Mouse (Mus musculus): Measurements from ENCODE around the gene Kitl. TPM values are rescaled to one million over a fixed set of nuclear protein-coding genes. Genes with fewer than 3 reads are reported as not detected.

The Kitl gene
- 21.0 and 23.0 TPM in 2 replicates for polyA plus RNA-seq (2012; rRNA removed)

DNA sequence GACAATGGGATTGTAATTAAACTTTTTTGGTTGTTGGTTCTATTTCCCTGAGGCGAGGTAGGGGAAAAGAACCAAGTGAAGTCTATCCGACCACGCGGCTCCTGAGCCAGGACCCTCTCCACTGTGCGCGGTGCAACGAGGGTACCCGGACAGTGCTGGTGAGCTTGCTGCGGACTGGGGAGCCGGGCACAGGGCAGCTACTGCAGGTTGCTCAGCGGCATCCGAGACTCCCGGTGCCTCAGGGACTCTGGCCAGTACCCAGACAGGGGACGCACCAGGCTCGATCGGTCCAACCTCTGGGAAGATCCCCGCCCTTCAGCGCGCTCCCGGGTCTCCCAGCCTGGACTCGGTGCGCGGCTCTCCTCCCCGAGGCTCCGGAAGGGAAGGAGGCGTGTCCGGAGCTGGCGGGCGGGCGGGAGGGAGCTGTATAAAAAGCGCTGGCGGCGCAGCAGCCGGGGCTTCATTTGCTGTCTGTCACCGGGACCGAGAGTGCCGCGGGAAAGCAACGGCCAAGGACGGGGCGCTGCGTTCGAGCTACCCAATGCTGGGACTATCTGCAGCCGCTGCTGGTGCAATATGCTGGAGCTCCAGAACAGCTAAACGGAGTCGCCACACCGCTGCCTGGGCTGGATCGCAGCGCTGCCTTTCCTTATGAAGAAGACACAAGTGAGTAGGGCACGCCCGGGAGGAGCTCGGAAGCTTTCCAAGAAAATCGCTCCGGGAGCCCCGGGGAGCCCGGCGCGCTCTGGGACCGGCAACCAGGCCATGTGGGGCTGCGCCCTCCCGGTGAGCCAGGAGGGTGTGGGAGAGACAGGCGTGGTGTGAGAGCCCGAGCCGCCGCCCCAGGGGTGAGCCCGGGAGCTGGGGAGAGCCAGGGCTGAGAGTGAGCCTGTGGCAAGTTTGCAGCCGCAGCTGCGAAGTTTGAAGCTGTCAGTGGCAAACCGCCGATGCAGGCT is at the start of gene Kitl:
Gene Kitl, plus strand, starts transcription at position 261 of the 956 bp plus-strand sequence.
- DNase-seq (ENCODE audit: extremely low spot score in 1 of 2, low spot score in 1 of 2), result peak; percentile 31 to 56

DNA sequence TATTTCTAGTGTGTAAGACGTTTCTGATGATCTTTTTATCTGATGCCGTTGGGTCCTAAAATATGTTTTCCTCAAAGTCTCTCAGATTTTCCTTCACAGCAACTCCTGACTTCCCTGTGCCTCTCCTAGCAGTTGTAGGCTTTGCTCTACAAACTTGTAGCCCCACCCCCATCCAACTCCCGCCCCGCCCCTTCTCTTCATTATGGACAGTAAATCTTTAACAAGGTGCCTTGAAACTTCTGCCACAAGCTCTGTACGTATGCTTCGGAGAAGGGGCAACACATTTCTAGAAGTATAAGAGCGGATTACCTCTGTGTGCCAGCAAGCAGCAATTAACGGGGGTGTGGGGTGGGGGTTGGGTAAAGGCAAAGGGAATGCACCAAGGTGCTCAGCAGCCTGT is 42.6 kb upstream of the Kitl start:
- no peak for DNase-seq (ENCODE audit: extremely low spot score in 1 of 2, low spot score in 1 of 2)

DNA sequence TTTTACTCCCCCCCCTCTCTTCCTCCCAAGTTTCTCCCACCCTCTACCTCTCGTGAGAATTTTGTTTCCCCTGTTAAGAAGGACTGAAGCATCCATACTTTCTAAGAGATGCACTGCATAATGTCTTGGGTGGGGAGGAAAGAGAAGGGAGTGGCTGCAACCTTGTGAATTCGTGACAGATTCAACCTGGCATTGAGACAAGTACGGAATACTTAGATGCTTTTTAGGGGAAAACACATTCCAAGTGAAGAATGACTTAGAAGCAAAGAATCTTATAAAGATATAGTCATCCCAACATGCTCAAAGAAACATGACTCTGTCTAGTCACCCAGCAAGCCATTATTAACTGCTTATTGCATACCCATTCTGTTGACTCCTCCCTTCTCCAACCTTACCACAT is 35.3 kb upstream of the Kitl start:
- no peak for DNase-seq (ENCODE audit: extremely low spot score in 1 of 2, low spot score in 1 of 2)

DNA sequence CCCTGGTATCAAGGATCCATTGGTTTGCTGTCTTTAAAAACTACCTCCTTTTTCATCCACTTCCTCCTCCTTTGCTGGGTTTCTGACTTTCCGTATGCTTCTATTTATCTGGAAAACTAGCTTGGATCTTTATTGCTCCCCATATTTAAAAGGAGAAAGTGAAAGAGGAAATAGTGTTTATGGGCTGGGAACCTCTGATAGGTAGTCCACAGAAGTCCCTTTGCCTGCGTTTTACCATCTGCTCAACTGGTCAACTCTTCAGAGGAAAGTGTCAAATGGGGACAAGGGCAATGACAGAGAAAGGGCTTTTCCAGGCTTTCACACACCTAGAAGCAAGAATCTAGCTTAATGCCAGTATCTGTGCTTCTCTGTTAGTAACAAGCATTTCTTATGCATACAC is 34.5 kb upstream of the Kitl start:
- no peak for DNase-seq (ENCODE audit: extremely low spot score in 1 of 2, low spot score in 1 of 2)

DNA sequence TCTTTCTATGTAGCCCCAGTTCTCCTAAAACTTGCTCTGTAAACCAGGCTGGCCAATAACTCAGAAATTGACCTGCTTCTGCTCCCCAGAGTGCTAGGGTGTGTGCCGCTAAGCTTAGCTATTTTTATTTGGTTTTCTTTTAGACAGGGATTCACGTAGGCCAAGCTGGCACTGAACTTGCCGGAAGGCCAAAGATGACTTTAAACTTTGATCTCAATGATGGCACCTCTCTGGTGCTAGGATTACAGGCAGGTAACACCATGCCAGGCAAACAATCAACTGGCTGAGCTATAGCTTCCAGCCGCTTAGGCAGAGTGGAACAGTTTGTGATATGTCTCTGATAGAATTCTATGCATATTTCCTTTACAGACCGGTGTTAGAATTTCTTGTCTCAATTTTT is 33.5 kb upstream of the Kitl start:
- no peak for DNase-seq (ENCODE audit: extremely low spot score in 1 of 2, low spot score in 1 of 2)

DNA sequence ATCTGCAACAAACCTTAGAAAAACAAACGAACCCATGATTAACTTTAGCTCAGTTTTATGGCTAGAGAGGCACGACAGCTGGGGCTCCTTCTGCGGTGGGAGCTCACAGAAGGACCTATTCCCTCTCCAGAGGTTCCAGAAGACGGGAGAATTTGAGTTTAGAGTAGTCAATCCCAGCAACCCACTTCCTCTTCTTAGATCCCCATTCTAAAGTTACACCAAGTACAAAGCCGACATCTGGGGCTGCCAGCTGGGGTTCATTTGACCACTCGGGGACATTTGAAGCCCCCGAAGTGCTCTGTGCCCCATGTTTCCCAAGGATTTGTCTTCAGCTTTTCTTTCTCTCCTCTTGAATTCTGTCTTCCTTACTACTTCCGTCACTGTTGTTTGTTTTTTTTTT is 28.7 kb upstream of the Kitl start:
- DNase-seq (ENCODE audit: extremely low spot score in 1 of 2, low spot score in 1 of 2), result no peak

DNA sequence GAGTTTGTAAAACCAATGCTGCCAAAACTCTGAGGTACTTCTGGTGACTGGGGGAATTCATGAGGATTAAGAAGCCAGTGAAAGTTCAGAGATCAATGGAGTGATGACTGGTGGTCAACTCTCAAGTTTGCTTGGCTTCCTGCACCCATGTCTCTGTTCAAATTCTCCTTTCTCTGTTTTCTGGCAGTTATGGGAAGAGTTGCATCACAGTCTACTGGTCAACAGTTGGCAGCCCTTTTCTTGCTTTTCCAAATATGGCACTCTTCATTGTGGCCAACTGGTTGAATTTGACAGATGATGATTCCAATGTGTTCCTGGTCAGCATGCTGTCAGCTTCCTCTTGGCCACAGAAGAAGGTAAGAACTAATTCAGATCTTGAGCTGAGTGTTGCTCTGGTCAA is 25.7 kb upstream of the Kitl start:
- DNase-seq (ENCODE audit: extremely low spot score in 1 of 2, low spot score in 1 of 2), result no peak

DNA sequence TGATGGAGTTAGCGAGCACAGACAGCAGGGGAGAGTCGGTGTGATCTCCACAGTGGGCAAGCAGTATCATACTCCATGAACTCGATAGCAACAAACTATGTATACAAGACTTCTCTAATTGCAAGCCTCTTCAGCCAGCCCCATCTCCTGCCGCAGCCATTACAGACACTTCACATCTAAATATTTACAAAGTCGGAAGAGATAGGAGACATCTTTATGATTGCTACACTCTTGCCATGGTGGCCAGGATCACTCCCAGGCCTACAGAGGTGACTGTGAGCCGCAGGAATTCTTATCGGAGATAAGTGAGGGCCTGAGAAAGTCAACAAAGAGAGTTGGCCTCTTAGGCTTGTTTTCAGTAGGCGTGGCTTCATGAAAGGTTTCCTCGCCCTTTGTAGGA is 23.3 kb upstream of the Kitl start:
- no peak for DNase-seq (ENCODE audit: extremely low spot score in 1 of 2, low spot score in 1 of 2)

DNA sequence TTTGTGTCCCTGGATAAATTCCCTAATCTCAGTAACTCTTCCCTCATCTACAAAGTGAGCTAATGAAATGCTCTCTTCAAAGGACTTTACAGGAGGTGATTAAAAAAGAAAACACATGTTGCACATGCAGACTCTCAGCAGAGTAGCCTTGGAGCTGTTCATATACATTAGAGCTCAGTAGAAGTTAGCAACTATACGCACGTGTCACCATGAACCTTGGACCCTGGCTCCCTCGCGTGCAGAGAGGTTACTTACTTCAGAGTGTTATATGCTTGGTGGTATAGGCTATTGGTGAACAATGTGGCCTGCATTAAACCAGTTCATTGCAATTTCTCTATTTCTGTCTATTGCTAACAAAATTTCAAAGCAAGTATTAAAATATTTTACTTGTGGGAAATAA is 14.0 kb upstream of the Kitl start:
- DNase-seq (ENCODE audit: extremely low spot score in 1 of 2, low spot score in 1 of 2), result no peak

DNA sequence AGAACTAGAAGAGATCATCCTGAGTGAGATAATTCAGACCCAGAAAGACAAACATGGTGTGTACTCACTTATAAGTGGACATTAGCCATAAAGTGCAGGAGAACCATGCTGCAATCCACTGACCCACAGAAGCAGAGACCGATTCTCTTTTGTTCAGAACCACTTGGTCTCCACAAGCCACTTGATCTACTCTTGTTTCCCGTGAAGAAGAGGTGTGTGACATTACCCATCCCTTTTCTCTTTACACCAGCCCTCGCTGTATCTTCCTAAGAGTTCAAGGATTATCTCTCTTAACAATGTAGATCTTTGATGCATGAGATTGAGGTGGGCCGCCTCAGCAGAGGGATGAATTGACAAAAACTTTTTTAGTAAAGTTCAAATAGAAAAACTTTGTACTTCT is 11.6 kb upstream of the Kitl start:
- DNase-seq (ENCODE audit: extremely low spot score in 1 of 2, low spot score in 1 of 2), result no peak

DNA sequence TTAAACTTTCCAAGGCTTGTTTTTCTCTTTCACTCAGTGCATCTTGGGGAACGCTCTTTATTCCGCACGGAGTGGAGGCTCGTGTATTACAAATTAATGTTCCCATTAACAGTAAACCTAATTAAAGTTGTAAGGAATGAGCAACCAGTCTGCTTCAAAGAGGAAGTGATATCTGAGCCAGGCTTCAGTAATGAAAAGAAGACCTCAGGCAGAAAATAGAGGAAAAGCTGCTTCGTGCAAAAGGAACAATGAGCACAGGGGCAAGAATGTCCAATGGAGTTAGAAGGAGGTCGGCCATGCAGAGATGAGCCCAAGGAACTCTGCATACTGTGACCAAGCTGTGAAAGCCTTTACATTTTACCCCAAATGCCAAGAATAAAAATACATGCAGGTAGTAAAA is 5.7 kb upstream of the Kitl start:
- DNase-seq (ENCODE audit: extremely low spot score in 1 of 2, low spot score in 1 of 2), result no peak

DNA sequence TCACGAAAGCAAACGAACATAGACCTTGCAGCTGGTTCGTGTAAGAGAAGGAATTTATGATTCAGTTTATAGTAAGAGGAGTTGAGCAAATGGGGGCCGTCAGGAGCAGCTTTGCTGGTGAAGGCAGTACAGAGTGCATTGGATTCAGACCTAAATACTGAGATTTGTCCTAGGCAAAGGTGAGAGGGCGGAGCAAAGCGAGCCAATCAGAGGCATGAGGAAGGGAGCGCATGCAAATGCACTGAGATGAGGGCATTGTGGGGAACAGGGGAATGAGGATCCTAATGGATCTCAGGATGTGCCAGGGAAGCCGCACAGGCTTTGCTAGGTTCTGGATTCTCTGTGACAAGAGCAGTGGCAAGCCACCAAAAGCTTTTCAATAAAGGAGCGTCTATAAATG is 5.1 kb upstream of the Kitl start:
- no peak for DNase-seq (ENCODE audit: extremely low spot score in 1 of 2, low spot score in 1 of 2)

DNA sequence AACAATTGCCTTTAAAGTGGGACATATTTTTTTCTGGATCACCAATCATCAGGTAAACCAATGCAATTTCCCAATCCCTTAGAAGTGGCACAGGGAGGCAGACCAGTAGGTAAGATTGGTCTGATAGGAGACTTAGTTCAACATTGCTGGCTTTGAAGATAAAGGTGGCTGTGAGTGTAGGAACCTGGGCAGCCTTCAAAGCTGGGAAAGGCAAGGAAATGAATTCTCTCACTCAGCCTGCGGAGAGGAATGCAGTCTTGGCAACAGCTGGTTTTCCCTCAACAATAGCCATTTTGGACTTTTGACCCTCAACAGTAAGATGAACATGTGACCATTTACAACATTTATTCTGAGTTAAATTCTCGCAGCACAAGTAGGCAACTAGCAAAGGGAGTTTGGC is 1.3 kb upstream of the Kitl start:
- no peak for DNase-seq (ENCODE audit: extremely low spot score in 1 of 2, low spot score in 1 of 2)

DNA sequence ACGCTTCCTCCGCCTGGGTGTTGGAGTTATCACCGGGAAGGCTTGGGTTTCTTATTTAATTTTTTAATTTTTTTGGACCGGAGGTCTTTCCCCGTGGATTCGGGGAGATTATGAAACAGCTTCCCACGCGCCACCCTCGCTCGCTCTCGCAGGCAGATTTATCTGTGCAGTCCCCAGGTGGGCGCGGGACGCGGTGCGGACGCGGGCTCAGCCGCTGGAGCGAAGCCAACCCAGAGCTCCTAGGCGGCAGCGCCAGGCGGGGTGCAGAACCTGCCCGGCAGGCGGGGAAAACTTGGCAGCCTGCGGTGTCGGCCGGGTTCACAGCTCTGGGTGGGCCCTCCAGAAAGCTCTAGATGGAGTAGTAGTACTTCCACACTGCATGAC is 888 bp downstream of the Kitl start:
- DNase-seq (ENCODE audit: extremely low spot score in 1 of 2, low spot score in 1 of 2), result peak; percentile 63 to 88

DNA sequence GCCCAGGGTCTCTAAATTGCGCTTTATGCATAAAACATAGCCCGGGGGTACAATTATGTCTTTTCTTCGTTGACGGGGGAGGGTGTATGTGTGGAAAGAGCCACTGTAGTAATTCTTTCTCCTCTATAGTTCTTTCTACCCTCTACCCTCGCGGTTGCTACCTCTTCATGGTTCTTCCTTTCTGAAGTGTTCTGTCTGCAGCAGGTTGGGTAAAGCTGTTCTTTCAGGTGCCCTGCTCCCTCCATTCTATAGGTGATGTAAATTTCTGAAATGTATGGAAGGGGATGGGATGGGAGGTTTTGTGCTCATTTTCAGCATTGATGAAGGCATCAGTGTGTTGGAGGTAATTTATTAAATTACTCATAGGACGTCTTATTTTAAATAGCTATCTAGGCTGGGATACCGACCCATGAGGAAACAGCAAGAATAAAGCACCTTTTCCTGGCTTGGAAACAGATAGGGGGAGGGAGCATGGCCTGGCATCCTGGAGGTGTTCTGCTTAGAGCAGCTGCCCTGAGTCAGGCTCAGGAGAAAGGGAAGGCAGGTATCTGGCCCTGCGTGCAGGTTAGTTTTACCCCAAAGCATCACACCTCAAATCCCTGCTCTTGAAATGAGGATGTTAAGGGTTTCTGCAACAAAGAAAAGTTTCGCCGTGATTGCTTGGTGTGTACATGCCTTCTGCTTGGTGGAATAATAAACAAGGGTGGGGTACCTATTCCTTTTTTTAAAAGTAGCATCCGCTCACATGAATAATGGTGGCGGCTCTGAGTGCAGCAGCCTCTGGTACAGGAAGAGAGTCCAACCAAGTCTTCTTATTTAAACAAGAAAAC is 1.7 kb downstream of the Kitl start:
- no peak for DNase-seq (ENCODE audit: extremely low spot score in 1 of 2, low spot score in 1 of 2)

DNA sequence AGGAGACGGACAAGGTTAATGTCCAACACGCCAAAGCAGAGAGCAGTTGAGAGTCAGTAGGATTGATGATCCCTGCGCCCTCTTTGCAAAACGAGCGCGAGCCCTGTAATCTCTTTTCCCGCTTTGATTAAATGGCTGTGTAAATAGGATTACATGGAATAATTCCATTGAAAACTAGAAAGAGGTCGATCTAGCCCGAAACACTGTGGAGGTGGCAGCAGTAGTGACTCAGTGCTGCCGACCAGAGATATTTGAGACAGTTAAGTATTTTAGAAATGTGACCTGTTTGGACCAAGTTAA is 2.3 kb downstream of the Kitl start:
- DNase-seq (ENCODE audit: extremely low spot score in 1 of 2, low spot score in 1 of 2), result no peak

DNA sequence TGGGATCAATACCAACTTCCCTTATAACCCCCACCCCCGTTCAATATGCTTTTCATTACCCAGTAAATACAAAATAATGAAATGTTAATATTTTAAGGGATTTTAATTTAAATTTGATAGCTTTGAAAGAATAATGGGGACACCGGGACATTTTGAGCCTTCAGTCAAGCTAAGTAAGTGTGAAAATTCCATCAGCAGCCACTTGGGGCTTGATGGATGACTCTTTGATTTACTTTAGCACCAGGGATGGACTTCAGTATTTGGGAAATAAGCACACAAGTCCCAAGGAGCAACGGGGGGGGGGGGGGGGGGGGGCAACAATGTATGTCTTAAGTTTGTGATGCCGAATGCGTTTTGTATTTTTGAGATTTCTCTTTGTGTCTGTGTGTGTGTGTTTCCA is 3.1 kb downstream of the Kitl start:
- no peak for DNase-seq (ENCODE audit: extremely low spot score in 1 of 2, low spot score in 1 of 2)

DNA sequence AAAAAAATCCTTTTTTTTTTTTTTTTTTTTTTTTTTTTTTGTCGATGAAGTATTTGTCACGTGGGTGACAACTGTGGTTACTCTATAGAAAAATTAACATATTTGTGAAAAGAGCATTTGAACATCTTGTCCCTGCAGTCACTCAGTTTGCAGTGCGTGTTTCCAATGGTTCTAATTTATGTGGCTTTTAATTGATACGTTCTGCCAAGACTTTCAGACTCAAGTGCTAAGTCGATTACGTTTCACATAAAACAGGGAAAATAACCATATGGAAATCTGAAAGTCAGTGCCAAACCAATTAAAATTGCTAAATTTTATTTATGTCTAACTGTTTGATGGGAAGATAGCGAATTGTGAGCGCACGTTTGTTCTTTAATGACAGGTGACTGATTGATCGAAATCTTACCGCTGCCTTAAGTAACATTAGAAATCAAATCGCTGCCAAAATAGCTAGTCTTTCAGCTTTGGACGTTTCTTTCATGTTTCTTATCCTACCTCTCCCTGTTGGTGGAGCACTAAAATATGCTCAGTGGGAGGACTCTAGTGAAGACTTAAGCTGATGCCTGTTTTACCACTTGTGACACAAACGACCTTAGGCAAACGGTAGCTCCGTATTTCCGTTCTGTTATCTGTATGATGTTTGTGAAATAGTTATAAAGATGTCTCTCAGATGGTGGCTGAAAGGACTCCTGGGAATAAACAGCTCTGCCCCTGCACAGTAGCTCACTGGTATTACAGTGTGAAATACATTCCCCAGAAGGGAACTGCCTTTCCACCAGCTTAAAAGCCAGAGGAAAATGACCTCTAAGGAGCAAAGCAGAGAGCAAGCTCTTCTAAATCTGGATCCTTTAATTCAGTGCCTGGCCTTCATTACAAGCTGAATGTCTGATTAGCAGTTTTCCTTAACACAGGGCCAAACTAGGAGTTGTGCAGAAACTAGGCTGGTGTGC is 4.1 kb downstream of the Kitl start:
- DNase-seq (ENCODE audit: extremely low spot score in 1 of 2, low spot score in 1 of 2), result no peak

DNA sequence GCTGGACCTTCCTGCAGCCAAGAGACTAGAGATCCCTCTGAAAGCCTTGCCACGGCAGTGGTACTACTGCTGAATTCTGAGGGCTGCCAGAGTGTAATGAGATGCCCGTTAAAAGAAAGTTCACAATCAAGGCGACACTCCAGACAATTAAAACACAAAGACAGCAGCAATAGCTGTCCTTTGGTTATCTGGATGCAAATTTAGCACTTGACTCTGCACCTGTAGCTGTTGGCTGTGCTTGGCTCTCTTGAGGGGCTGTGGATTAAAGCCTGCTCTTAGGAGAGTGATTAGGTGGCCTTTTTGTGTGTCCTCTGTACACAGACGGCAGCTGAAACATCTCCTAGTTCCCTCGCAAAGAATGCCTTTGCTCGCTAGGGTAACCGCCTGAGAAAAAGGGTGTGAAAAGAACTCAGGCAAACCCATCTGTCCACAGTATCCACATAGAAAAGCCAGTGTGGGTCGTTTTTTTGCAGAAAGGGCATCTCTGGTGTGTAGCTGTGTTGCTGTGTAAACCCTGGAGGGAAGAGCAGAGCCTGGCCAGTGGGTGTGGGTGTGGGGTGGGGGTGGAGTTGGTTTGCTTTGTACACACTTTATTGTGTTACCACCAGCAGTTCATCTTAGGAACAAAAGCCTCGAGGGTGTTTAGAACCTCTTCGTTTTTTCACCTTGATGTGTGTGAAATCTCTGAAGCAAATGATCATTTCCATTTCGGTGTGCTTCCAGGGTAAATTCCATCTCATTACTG is 6.8 kb downstream of the Kitl start:
- no peak for DNase-seq (ENCODE audit: extremely low spot score in 1 of 2, low spot score in 1 of 2)

DNA sequence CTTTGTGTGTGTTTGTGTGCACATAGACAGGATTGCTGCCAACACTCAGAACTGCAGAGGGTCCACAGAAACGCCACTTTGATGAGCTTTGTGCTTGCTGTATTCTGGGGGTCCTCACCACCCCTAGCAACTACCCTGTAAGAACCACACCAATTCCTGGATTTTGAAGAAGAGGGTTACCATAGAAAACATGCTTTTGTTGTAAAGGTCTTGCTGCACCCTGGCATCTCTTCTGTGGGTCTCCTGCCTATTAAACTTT is 7.3 kb downstream of the Kitl start:
- no peak for DNase-seq (ENCODE audit: extremely low spot score in 1 of 2, low spot score in 1 of 2)
